Mouse (Mus musculus) bone marrow, adult 2 months (tissue): Measurements from ENCODE around the gene Vars. TPM values are rescaled to one million over a fixed set of nuclear protein-coding genes. Genes with fewer than 3 reads are reported as not detected.
A peak's percentile ranks its signal among the peaks of the same experiment; 100 is the strongest.
"Not testable (repeated sequence)": the region's sequence is repeated elsewhere in the genome, so short reads cannot be mapped to it uniquely, and the experiment has no call there.

Experiments
- H3K27ac ChIP-seq: fragments of 200-500 bp; 2 replicates; pipeline ENCODE4 v1.5.1; 2012; ENCODE audit warnings: low read depth, mild to moderate bottlenecking, control low read depth, inconsistent platforms, low read length; ENCODE audit not compliant: control insufficient read depth, poor library complexity, insufficient read depth
- H3K4me1 ChIP-seq: fragments of 200-500 bp; 2 replicates; pipeline ENCODE4 v1.6.1; 2011; ENCODE audit warnings: low read length; ENCODE audit not compliant: control insufficient read depth, insufficient read depth
- H3K4me3 ChIP-seq: fragments of 200-500 bp; replicated peaks from 2 replicates; pipeline ENCODE3; 2011; ENCODE audit warnings: mild to moderate bottlenecking, low read depth, low read length, control low read depth; ENCODE audit not compliant: control insufficient read depth
- CTCF ChIP-seq: fragments of 200-500 bp; IDR thresholded peaks from 2 replicates; pipeline ENCODE4 v1.5.1; 2011; ENCODE audit warnings: low read length, control low read depth; ENCODE audit not compliant: control insufficient read depth, insufficient read depth
- POLR2A ChIP-seq: fragments of 200-500 bp; IDR thresholded peaks from 2 replicates; pipeline ENCODE4 v1.6.1; 2011; ENCODE audit warnings: low read depth, mild to moderate bottlenecking, control low read depth, low read length, borderline replicate concordance; ENCODE audit not compliant: control insufficient read depth
- WGBS: fragments of 180-500 bp; shearing (Covaris S2); methylation state at CpG from one replicate; pipeline ENCODE4 v1.1.7; 2018; 5-methylcytosine and 5-hydroxymethylcytosine counted together
- polyA plus RNA-seq: library from polyadenylated mRNA; stranded (reverse); fragments of >200 nt; gene quantifications from 2 replicates; pipeline ENCODE4 v1.2.4, GENCODE M21; 2011; ENCODE audit warnings: low replicate concordance; ENCODE audit not compliant: missing spikeins, insufficient read depth, insufficient read length

The Vars gene
- polyA plus RNA-seq, 1 experiment: 158 TPM

DNA sequence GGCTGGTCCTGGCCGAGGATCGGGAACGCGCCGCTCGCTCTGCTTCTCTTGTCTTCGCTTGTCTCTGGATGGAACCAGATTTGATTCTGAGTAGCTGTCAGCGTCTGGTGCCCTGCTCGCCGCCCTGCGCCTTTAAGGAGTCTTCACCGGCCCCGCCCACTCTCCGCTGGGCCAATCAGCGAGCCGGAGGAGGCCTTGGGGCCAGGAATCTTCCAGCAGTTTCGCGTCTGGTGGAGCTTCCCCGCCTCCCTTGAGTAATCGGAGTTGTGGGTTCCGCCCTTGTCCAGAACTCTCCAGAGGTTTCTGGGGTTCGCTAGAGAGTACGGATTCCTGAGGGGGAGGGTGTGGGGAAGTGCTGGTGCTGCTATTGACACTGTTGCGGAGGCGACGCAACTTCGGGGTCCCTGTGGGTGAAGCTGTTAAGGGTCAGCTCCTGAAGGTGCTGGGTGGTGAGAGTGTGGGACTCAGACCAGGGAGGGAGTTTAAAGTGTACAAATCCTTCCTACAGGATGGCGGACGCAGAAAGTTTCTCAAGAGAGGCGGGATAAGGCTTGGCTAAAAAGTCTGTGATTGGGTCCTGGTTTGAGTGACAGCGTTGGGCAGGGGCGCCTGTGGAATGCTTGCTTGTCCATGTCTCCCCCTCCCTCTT lies 41.5 kb upstream of the Vars start, which contains the start of gene Hspa1b:
TSS of gene Hspa1b (minus strand) at position 109 of the 649 bp plus-strand sequence.
- peak within 1 kb of the TSS; percentile 77 for H3K4me3 ChIP-seq
- TF ChIP-seq POLR2A: peak; percentile 54; the same call in 1 of the 2 replicates
- WGBS: under 1% methylated on average over 30 of the region's 32 CpGs
- not testable (repeated sequence) for H3K4me1 ChIP-seq
- peak within 1 kb of the TSS; percentile 77 for H3K27ac ChIP-seq

DNA sequence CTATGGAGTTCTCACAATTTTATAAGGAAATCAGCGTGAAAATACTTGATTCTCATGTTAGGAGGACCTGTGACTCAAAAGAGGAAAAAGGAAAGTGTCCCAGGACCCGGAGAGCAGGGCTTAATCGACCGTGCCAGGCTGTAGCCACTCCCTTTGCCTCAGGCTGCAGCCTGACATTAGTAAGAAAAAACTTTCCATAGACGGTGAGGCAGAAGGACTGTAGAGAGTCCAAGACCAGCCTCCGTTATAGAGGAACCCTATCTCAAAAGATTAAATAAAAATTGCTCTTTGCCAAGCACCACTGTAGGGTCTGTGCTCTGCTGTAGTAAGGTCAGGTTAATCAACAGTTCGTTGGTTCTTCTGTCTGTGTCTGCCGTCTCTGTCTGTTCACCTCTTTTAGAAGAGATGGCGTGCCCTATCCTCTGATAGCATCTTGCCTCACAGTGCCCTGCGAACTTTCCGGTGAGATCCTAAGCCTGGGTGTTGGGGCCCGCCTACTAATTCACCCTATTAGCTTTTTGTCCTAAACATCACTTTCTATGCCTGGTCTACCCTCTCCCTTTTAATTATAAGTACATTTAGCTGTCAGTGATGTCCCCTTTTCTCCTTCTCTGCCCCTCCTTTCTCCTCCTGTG lies 40.8 kb upstream of the Vars start:
- TF ChIP-seq CTCF (no peak), POLR2A (no peak)
- WGBS: 15% methylated on average over 12 of the region's 12 CpGs
- H3K4me1 ChIP-seq: no peaks in the 10 kb centered on the region
- H3K4me3 ChIP-seq: no peak overlapping the region
- H3K27ac ChIP-seq: no peak overlapping the region; the same call in 1 of the 2 replicates

DNA sequence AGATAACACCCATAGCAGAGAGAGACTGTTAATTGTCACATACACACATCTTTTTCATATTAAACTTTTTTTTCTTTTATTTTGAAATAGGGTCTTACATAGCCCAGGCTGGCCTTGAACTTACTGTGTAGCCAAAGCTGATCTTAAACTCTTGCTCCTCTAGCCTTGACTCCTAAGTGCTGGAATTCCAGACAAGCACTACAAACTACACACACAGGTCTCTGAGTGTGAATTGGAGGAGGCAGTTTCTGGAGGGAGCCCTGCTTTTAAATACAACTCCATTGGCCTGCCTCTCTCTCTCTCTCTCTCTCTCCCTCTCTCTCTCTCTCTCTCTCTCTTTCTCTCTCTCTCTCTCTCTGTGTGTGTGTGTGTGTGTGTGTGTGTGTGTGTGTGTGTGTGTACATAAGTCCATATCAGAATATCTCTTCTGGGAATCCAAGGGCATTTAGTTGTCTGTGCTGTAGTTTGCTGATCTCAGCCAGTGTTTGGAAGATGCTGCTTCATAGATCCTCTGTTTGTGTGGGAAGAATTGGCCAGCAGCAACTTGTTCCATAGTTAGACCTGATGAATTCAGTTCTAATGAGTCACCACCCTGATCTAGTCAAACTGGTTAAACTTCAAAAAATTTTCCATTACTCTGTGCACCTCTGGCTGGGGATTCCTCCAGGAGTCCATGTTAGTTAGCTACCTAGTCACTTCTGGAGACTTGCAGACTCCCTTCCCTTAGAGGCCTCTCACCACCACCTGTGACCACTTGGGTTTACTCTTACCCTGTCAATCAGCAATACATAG lies 39.9 kb upstream of the Vars start:
- Histone ChIP-seq H3K27ac (no peak overlapping the region), H3K4me1 (no peaks in the 10 kb centered on the region), H3K4me3 (no peak overlapping the region)
- TF ChIP-seq CTCF: no peak
- no peak for TF ChIP-seq POLR2A

DNA sequence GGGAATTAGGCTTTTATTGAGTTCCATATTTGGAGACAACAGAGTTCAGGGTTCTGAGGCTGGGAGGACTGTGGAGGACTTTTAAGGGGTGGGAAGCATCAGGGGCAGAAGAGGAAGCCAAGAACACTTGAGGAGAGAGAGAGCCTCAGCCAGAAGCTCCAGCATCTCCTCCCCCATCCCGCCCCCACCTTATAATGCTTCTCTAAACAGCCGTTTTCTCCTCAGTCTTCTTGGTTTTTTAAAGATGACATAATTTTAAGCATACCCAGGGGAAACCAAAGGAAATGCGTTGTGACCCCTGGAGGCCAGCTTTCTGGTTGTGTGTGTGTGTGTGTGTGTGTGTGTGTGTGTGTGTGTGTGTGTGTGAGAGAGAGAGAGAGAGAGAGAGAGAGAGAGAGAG lies 38.7 kb upstream of the Vars start:
- no peak overlapping the region for H3K27ac ChIP-seq
- H3K4me1 ChIP-seq: no peaks in the 10 kb centered on the region
- H3K4me3 ChIP-seq: no peak overlapping the region
- WGBS: 5% methylated on average over 3 of the region's 3 CpGs
- TF ChIP-seq POLR2A (no peak), CTCF (no peak)

DNA sequence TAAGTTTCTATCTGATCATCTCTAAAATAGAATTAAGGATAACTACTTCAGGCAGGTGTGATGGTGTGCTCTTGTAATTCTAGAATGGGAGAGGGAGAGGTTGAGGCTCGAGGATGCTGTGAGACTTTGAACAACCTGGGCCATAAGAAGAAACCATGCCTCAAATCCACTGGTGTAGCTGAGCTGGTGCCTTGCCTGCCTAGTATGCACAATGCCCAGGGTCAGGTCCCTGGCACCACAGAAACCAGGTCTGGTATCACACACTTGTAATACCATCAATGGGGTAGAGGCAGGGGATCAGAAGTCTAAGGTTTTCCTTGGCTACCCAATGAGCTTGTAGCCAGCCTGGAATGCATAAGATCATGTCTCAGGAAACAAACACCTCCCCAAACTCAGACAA lies 37.9 kb upstream of the Vars start:
- H3K4me1 ChIP-seq: no peaks in the 10 kb centered on the region
- H3K27ac ChIP-seq: no peak overlapping the region
- TF ChIP-seq POLR2A (no peak), CTCF (no peak)
- no peak overlapping the region for H3K4me3 ChIP-seq
- 47% methylated on average over 1 of the region's 1 CpGs for WGBS

DNA sequence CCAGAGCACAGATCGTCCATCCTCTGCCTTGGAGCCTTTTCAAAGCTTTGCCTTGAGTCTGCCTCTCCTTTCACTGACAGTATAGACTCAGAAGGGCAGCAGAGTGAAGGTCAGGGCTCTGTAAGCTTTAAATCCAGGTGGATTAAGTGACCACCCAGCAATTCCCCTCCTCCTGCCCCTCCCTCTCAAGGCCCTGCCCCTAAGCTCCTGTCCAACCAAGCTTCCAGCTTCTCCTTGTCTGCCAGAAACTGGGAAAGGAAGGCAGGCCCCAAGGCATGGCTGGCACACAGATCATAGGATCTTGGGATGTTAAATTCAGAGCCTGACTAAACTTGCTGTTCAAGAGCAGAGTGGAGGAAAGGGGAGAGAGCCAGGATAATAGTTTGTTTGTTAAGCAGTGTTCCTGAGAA lies 36.1 kb upstream of the Vars start:
- 59% methylated on average over 1 of the region's 1 CpGs for WGBS
- TF ChIP-seq CTCF (no peak), POLR2A (no peak)
- no peaks in the 10 kb centered on the region for H3K4me1 ChIP-seq
- no peak overlapping the region for H3K4me3 ChIP-seq
- no peak overlapping the region for H3K27ac ChIP-seq

DNA sequence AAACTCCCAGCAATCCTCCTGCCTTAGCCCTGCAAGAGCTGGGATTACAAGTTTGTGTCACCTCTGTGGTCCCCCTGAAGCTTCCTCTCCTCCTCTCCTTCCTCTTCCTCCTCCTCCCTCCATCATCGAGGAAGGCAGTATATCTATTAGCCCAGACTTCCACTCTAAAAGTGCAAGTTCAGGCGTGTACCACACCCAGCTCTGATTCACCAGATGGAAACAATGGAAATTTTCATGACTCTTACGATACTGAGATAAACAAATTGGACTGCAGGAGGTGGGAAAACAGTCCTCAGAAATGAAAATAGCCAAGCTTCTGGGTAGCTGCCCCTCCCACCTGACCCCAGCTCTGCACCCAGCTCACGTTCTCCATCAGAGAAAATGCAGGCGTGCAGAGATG lies 35.2 kb upstream of the Vars start:
- 49% methylated on average over 5 of the region's 5 CpGs for WGBS
- H3K27ac ChIP-seq: no peak overlapping the region
- TF ChIP-seq CTCF (no peak), POLR2A (no peak)
- H3K4me3 ChIP-seq: no peak overlapping the region
- H3K4me1 ChIP-seq: no peaks in the 10 kb centered on the region

DNA sequence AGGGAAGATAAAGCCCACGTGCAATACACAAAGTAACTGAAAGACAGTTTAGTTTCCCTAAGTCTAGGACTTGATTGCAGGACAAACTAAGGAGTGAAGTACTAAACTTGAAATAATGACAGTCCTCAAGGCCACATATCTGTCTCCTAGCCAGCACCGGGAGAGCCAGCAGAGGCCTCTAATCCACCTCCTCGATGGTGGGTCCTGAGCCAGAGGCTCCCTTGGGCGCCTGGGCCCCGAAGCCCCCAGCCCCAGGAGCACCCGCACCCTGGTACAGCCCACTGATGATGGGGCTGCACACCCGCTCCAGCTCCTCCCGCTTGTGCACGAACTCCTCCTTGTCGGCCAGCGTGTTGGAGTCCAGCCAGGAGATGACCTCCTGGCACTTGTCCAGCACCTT lies 31.0 kb upstream of the Vars start, which contains the start of gene Gm20481:
TSS of gene Gm20481 (plus strand) at position 91 of the 400 bp plus-strand sequence.
- not testable (repeated sequence) for H3K4me1 ChIP-seq, H3K4me3 ChIP-seq, H3K27ac ChIP-seq
- 65% methylated on average over 7 of the region's 11 CpGs for WGBS

DNA sequence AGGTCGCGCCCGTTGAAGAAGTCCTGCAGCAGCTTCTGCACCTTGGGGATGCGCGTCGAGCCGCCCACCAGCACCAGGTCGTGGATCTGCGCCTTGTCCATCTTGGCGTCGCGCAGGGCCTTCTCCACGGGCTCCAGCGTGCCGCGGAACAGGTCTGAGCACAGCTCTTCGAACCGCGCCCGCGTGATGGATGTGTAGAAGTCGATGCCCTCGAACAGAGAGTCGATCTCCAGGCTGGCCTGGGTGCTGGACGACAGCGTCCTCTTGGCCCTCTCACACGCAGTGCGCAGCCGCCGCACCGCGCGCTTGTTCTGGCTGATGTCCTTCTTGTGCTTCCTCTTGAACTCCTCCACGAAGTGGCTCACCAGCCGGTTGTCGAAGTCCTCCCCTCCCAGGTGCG lies 29.9 kb upstream of the Vars start:
- H3K4me1 ChIP-seq, H3K27ac ChIP-seq, H3K4me3 ChIP-seq: not testable (repeated sequence)
- WGBS: 52% methylated on average over 21 of the region's 37 CpGs

DNA sequence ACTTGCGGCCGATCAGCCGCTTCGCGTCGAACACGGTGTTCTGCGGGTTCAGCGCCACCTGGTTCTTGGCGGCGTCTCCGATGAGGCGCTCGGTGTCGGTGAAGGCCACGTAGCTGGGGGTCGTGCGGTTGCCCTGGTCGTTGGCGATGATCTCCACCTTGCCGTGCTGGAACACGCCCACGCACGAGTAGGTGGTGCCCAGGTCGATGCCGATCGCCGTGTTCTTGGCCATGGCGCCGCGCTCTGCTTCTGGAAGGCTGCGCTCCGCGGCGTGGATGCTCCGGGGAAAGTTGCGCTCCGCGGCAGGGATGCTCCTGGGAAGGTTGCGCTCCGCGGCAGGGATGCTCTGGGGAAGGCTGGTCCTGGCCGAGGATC lies 29.1 kb upstream of the Vars start:
- 2% methylated on average over 30 of the region's 43 CpGs for WGBS
- H3K27ac ChIP-seq, H3K4me1 ChIP-seq: not testable (repeated sequence)
- peak overlapping the region; percentile 21 for H3K4me3 ChIP-seq

DNA sequence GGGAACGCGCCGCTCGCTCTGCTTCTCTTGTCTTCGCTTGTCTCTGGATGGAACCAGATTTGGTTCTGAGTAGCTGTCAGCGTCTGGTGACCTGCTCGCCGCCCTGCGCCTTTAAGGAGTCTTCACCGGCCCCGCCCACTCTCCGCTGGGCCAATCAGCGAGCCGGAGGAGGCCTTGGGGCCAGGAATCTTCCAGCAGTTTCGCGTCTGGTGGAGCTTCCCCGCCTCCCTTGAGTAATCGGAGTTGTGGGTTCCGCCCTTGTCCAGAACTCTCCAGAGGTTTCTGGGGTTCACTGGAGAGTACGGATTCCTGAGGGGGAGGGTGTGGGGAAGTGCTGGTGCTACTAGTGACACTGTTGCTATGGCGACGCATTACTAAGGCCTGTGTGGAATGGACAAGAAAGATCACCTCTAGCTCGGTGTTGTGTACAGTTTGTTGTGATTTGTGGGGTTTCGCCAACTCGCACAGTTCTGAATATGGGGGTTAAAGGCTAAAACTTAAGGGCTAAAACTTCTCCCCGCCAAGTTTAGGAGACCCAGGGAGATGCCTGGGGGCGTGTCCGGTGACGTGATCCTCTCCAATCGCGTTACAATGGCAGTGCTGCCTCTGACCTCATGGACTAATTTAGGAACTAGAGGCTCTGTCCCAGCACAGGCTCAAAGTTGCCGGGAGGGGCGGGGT lies 28.6 kb upstream of the Vars start, which contains the start of the genes Hspa1a and Hspa1l:
TSS of gene Hspa1a (minus strand) at position 88 of the 681 bp plus-strand sequence.
TSS of gene Hspa1l (plus strand) at position 635 of the 681 bp plus-strand sequence.
- H3K4me3 ChIP-seq: peak within 1 kb of the TSS; percentile 23
- not testable (repeated sequence) for H3K27ac ChIP-seq, H3K4me1 ChIP-seq
- under 1% methylated on average over 30 of the region's 33 CpGs for WGBS
